Mouse (Mus musculus): ENCODE data around the gene Acot12.
A peak's percentile ranks its signal among the peaks of the same experiment; 100 is the strongest.
"Not testable (repeated sequence)": the region's sequence is repeated elsewhere in the genome, so short reads cannot be mapped to it uniquely, and the experiment has no call there.

Acot12 gene

DNA sequence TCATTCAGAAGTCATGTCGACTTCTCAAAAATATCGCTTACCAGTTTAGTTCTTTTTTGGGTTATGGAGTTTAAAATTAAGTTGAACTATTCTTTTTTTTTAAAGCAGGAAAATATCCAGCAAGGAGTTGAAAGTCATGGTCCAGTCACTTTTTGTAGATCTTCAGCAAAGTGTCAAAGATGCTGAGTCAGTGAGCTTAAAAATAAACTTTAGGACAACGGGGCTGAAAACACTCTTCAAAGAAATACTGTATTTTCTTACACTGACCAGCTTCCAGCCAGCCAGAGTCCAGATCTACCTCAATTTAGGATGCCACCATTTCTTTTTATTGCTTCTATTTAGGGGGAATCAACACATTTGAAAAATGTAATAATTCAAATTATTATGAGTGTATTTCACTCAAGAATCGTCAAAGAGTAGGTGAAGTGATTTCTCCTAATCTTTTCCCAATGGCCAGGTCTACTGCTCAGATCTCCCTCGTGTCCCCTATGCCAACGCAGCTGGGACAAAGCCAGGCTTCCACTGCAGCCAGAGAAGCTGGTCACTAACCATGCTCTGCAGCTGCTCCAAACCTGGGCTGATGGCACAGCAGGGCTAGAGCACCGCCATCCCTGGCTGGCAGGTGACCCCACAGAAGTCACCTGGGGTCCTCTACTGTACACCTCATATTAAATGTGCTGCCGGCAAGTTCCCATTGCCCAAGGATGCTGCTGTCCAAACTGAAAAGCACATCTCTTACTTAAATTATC lies 19.2 kb downstream of the Acot12 start:
- DNase-seq (ENCODE audit: low read depth): no peak

DNA sequence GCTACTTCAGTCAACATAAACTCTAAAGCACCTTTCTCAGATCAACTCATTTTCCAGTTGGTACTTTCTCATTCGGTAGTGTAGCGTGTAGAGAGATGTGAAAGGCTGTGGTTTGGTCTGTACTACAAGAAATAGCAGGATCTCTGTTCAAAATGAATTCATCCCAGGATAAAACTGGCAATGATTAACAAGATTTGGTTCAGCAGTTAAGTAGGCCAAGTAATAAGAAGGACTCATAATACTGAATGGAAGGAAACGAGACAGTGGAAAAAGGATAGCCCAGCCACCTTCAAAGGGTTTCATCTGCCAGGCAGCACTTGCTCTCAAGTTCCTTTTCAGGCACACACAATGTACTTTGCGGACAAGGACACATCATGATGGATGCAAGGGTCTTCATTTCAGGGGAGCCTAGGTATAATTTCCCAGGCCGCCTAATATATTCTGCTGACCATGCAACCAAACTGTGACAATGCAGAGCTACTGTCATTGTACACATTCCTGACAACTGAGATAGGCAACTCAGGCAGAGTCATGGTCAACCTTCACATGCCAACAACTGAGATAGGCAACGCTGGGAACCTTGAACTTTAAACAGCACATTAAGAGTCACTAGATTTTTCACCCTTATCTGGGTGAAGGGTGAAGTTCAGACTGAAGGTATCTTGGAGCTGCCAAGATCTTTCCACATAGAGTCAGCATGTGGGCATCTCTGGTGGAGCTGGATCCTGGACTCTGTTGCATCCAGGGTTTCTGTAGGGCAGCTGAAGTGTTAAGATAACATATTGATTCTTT lies 20.5 kb downstream of the Acot12 start:
- DNase-seq (ENCODE audit: low read depth): no peak

DNA sequence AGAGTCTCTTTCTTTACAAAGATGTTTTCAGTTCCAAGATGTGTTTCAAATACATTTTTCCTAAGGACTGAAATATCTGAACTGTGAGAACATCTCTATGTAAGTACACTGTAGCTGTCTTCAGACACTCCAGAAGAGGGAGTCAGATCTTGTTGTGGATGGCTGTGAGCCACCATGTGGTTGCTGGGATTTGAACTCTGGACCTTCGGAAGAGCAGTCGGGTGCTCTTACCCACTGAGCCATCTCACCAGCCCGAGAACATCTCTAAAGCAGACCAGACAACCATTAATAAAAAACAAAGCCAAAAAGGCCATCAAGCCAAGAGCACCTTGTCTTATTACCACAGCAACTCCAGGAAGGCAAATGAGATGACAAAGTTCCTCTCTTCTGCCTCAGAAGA lies 22.3 kb downstream of the Acot12 start:
- DNase-seq (ENCODE audit: low read depth): not testable (repeated sequence)

DNA sequence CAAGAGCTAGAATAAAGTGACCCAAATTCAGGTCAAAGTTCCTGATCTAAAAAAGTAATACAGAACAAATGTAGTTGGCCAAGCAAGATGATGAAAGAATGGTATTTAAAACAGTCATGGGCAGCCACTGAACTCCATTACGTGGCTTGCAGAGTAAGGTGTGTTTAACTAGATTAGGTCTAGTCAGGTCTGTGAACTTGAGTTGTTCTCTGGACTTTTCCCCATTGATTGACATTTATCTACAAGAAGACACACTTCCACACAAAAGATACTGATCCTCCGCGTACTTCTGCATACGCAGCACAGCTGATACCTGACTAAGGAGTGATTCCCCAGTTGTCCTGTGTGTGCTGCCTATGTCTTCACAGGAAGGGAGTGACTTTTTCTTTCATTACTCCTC lies 24.3 kb downstream of the Acot12 start:
- no peak for DNase-seq (ENCODE audit: low read depth)

DNA sequence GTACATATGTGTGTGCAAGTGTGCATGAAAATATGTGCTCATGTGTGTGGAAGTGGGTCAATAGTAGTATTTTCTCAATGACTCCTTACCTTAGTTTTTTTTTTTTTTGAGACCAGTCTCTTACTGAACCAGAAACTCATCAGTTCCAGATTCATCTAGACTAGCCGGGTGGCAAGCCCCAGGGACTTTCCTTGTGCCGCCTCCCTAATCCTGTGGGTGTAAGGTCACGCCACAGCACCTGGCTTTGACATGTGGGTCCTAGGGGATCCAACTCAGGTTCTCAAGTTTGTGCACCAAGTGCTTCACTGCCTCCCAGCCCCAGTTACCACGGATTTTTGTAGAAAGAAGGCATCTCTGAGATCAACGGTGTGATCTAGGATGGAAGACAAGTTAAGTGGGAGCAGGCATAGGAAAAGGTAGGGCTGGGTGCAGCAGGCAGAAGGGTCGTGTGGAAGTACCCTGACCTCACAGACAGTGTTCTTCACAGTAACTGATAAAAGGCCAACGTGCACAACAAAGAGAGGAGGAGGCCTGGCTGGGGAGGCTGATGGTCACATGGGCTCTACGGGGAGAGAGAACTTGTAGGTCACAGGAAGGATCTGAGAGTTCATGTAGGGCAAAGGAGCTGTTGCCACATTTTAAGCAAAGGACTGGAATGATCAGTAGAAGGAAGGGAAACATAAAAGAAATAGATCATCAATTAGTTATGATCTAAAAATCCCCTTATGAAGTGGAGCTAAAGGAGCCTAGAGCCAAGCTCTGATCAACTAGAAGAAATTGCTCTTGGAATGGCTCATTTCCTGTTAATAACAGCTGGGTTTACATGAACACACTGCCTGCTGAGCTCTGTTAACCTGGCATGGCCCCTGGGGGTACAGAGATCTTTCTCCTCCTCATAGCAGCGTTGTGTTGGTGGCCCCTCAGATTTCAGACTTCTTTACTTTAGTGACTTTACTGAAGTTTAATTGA lies 27.7 kb downstream of the Acot12 start:
- DNase-seq (ENCODE audit: low read depth): no peak

DNA sequence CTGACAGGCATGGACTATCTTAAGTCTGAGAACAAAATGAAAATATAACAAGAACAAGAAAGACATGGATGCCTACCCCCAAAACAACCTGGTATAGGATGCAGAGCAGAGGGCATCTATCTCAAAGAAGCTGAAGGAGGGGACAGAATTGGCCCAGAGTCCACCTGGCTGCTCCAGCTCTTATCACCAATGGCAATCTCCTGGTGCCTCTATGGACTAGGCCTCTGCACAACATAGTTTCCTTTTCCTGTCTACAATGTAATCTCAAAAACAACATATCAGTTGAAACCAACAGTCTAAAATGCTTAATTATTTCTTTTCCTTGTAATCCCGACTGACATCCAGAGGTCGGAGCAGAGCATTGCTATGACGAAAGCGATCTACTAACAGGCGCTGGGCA lies 36.8 kb downstream of the Acot12 start:
- DNase-seq (ENCODE audit: low read depth): no peak

DNA sequence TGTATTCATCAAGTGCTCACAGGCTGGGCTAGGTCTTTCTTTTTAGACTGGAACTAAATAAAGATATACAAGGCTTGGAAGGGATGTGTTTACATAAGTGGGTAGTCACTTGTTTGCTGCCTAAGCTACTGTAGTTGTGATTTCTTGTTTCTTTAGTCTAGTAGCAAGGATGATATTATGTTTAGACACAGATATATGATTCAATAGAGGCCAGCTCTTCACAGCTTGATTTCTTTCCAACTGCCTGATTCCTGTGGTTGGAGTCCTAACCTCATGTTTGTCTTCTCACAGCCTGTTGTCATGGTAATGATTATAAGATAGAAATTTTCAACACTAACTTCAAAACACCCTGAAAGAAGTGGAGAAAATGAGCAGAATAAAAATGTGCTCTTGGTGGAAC lies 38.6 kb downstream of the Acot12 start:
- no peak for DNase-seq (ENCODE audit: low read depth)

DNA sequence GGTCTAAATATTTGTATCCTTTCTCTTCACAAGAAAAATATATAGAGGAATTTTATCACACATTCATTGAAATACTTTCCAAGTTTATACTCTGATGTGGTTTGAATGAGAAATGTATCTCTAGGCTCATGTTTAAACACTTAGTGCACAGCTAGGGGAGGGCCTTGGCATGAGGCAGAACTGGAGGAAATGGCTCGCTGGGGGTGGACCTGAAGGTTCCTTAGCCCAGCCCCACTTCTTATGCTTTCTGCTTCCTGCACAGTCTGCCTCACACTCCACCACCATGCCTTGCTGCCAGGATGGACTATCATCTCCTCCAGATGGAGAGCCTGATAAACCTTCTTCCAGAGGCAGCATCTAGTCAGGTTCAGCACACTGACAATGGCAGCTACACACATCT lies 50.7 kb downstream of the Acot12 start:
- no peak for DNase-seq (ENCODE audit: low read depth)

DNA sequence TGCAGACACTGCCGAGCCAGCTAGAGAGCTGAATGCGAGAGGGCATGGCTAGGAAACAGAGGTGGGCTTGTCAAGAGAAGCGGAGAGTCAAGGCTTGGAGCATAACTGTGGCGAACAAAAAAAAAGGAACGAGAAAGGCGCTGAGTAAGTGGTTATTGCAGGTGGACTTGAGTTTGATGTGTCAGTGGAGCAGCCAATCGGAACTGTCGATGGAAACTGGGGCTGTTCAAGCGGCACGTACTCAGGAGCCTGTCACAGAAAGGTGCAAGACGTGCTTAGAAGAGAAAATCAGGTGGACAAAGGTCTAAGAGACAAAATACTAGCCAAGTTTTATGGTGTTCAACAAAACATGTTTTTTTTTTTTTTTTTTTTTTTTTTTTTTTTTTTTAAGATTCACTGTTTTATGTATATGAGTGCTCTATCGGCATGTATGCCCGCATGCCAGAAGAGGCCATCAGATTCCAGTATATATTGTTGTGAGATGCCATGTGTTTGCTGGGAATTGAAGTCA lies 53.7 kb downstream of the Acot12 start:
- no peak for DNase-seq (ENCODE audit: low read depth)

DNA sequence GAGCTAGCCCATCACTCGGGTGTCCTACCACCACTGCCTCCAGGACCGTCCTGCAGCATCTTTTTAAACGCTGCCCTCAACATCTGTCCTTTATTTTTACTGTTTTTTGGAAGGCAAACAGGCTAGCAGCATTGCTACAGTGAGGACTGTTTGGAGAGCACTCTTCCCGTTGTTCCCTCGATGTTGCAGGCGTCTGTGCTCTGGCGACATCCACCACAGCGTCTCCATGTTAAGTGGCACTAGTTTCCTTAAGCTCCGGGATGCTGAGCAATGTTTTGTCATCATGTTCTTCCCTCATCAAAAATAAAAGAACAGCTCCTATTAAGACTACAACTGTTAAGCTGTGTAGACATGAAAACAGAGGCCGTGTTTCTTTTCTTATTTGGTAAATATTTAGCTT lies 54.3 kb downstream of the Acot12 start:
- no peak for DNase-seq (ENCODE audit: low read depth)

DNA sequence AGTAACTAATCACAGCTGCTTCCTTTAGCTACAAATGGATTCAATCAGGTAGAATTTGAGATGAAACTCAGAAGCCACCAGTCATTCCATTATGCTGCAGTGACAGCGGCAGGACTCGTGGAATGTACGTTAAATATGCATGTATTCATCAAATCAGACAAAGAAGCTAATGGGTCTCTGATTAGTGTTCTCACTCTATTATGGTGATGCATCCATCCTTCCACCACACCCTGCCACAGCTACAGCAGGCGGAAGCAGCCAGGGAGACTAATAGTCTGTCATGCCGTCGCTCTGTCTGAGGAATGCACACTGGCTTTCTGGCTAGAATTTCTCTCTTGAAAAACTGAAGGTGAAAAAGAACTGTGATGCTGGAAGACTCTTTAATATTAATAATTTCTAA lies 54.7 kb downstream of the Acot12 start:
- DNase-seq (ENCODE audit: low read depth): no peak

DNA sequence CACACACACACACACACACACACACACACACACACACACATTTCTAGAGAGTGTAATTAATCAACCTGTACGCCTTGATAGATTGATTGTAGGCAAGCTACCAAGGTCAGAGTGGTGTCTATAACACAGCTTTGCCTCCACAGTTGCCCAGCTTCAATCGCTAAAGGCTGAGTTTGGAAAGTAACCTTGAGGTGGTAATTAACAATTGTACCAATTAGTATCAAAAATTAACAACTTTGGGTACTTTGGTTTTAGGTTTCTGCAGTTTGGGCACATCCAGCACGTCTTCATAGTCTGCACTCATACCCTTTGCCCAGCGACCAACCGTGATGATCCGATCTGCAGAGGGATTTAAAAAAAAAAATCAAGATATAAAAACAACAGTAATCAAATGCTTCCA lies 55.6 kb downstream of the Acot12 start:
- no peak for DNase-seq (ENCODE audit: low read depth)

DNA sequence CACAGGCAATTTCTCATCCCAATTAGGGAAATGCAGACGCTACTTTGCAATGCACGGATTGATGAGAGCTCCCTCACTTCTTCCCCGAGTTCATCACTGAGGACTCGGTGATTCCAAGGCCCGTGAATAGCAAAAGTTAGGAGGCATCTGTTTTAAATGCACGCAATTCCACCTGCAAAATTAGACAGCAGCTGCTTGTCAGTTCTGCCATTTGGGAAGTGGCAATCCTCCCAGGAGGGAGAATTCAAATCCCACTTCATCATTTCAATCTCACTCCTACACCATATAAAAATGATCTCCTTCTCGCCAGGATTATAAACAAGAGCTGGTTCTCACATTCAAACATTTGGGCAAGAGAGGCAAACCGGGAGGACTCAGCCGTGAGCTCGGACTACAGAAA lies 56.1 kb downstream of the Acot12 start:
- DNase-seq (ENCODE audit: low read depth): no peak

DNA sequence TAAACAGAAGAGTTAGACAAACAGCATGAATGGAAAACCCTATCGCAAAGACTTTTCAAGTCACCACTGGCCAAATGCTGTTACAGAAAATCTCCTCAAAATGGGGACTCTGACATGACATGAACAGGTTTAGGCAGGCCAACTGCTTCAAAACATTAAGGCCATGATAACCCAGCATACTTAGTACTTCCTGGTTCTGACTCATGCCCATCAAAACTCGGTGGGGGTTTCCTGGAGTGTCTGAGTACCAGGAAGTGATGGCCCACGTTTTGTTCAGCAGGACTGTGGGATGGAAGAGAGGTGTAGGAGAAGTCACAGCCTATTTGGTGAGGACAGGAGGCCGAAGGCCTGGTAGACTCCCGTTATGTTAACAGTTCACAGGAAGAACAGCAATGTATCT lies 60.4 kb downstream of the Acot12 start:
- no peak for DNase-seq (ENCODE audit: low read depth)

DNA sequence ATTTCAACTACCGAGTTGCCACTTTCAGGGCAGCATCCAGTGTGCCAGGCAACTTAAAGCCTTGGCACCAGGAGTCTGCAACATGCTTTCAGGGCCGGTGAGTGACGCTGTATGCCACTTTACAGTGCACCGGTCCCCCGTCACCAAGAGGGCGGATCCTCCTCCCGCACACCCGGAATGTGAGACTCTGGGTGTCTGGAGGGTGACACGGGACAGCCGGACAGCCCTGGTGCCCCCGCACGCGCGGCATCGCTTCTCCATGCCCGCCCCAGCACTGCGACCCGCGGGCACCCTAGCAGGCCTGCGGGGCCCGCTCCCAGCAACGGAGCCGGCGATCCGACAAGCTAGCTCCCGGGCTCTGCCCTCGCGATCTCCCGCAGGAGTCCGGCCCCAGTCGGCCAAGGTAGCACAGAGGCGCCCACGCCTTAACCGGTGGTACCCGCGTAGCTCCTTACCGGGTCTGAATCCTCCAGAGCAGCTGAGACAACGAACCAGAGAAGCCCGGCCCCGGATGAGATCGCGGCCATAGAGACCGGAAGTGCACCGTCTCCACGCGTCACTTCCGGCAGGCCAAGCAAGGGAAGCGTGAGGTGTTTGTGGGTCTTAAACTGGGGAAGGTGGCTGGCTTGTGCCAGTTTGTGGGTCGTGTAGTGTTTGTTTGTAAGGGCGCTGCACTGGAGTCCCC lies 66.0 kb downstream of the Acot12 start, which contains the start of gene Zcchc9:
Zcchc9 (minus strand) TSS at position 551 of the 685 bp plus-strand sequence.
- DNase-seq (ENCODE audit: low read depth): peak; percentile 93

DNA sequence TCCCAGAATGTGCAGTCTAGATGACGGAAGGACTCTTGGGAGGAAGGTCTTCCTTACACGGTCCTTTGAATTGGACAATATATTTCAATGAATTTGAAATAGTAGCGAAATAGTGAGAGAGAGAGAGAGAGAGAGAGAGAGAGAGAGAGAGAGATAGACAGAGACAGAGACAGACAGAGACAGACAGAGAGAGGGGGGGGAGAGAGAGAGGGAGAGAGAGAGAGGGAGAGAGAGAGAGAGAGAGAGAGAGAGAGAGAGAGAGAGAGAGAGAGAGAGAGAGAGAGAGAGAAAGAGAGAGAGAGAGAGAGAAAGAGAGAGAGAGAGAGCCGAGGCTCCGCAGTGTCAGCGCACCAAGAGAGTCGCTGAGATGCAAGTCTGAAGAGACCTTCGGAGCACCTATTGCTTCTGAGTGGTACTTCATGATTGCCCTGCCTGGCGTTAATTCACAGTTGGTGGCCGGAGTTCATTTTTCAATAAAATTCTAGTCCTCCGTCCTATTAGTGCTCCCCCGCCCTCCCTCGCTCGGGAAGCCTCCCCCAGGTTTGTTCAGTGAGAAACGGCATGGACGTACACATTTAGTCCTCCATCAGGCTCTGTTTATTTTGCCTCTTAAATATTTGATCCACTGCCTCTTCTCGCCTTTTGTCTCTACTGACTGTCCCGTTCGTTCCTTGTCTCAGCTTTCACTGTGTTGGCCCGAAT lies 66.7 kb downstream of the Acot12 start:
- DNase-seq (ENCODE audit: low read depth): peak; percentile 65

DNA sequence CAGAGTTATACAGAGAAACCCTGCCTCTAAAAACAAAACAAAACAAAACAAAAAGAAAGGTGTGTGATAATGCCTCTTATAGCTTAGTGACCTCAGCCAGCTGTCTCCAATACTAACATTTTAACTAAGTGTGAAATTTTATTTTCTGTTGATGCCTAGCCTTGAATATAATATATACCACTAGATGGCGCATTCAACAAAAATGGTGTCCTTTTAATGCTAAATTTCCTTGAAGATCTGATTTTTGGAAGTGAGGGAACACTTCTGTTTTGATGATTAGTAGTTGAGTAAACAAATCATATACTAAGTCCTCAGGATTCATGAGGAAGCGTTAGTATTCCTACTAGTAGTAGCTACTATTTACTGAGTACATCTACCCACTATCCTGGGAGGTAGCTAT lies 68.2 kb downstream of the Acot12 start:
- peak; percentile 74 for DNase-seq (ENCODE audit: low read depth)

DNA sequence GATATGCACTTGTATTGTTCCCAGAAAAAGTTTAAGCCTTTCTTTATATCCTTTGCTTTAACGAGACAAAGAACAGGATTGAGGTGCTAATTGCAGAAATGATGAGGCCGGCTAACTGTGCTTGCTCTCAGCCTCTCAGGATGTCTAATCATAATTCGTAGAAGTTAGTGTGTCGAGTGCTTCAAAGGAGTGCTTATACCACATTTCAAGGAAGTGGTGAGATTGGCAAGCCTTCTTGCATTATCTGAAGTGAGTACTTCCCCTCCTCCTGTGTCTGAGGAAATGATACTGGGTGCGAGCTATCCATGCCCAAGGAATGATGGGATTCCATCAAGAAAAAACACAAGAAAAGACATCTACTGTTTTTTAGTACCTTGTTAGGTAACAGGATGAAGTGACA lies 73.4 kb downstream of the Acot12 start:
- peak; percentile 64 for DNase-seq (ENCODE audit: low read depth)

DNA sequence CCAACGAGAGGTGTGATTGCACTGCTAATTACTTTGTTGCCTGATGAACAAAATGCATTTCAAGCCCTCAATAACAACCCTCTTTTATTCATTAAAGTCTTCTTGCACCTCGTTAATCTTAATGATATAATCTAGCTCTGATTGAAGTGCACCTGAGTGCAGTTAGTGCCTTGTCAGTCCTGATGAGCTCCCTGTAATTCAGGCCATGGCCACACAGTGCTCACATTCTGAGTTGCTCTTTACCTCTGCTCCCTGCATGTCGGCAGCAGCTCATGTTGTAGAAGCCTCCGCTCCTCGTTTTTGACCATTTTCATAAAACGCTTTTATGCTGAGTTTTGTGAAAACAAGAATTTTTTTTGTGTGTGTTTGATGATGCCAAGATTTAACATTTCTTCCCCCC lies 82.4 kb downstream of the Acot12 start:
- no peak for DNase-seq (ENCODE audit: low read depth)

DNA sequence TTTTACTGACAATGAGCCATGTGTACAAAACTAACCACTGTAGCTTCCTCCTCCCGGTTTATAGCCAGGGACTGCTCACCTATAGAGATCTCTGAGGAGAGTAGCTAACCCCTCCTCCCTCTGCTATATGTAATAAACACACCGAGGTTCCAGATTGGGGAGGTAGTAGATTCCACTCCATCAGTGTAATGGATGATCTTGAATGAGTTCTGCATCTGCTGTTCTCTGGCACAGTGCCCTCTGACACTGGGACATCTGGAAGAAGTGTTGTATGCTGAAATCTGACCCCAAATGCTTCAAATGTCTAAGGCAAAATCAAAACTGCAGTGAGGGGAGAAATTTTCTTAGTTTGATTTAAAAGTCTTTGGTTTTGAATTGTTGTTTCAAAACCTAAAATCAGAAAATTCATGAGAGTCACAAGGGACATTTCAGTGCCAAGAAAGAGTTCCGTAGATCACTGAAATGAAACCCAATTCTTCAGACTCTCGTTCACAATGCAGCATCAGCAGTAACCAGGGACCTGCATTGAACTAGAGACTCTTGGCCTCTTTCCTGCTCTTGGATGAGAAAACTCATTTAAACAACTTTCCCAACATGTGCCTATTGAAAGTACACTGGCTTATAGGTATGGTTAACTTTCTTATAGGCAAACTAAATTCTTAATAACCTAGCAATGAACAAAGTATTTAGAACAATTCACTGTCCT lies 83.7 kb downstream of the Acot12 start:
- DNase-seq (ENCODE audit: low read depth): no peak

Measured in naive thymus-derived CD4-positive, alpha-beta T cell, adult 2 months (primary cell).